Mouse (Mus musculus): ENCODE measurements at regions not wholly inside any gene's neighbourhood (a gene's known extent, or its start where the extent isn't known, plus 50 kb on each side); places are given as distances from the start of the nearest gene placed in this dataset.
A peak's percentile ranks its signal among the peaks of the same experiment; 100 is the strongest.

- H3K9me3 ChIP-seq: no peaks in the 10 kb centered on the region
- no peaks in the 10 kb centered on the region for H3K36me3 ChIP-seq
- H3K27ac ChIP-seq: no peak overlapping the region
- H3K4me3 ChIP-seq: no peak overlapping the region
- WGBS: 87% methylated on average over 6 of the region's 6 CpGs
- no peak overlapping the region for H3K4me2 ChIP-seq
- H3K4me1 ChIP-seq (replicated peaks): peaks cover 15% of the 10 kb centered on the region
- H3K27me3 ChIP-seq: no peaks in the 10 kb centered on the region
- H3K9ac ChIP-seq: no peak overlapping the region
- ATAC-seq (ENCODE audit: low FRiP score): no peak
These were observed 266.3 kb downstream of the Pax3 start for GRCm38 (mm10) chr1:77930661-77931060.

GRCm38 (mm10) chr1:77929552-77929951 is 267.4 kb downstream of the Pax3 start:
- Histone ChIP-seq H3K4me1 (replicated peaks) (peaks cover 15% of the 10 kb centered on the region), H3K27me3 (no peaks in the 10 kb centered on the region), H3K27ac (peak overlapping the region; percentile 52; the same call in 1 of the 2 replicates), H3K4me2 (0 out of 2 replicates have a peak overlapping the region, but pooled peaks have one; percentile 2), H3K36me3 (no peaks in the 10 kb centered on the region), H3K9me3 (no peaks in the 10 kb centered on the region), H3K9ac (no peak overlapping the region), H3K4me3 (no peak overlapping the region)
- 29% methylated on average over 8 of the region's 8 CpGs for WGBS
- 0 out of 2 replicates have a peak, but pooled peaks have one; percentile 29 for ATAC-seq (ENCODE audit: low FRiP score)

- no peaks in the 10 kb centered on the region for H3K27me3 ChIP-seq
- H3K9me3 ChIP-seq: no peaks in the 10 kb centered on the region
- no peaks in the 10 kb centered on the region for H3K36me3 ChIP-seq
- no peak for ATAC-seq (ENCODE audit: low FRiP score)
- H3K27ac ChIP-seq: no peak overlapping the region
- H3K4me3 ChIP-seq: no peak overlapping the region
- WGBS: 89% methylated on average over 3 of the region's 3 CpGs
- H3K4me1 ChIP-seq (replicated peaks): peaks cover 15% of the 10 kb centered on the region
- H3K4me2 ChIP-seq: no peak overlapping the region
- no peak overlapping the region for H3K9ac ChIP-seq
These were observed 270.8 kb downstream of the Pax3 start for GRCm38 (mm10) chr1:77926146-77926545.

- WGBS: 56% methylated on average over 5 of the region's 5 CpGs
- no peak for ATAC-seq (ENCODE audit: low FRiP score)
- Histone ChIP-seq H3K36me3 (no peaks in the 10 kb centered on the region), H3K27me3 (no peaks in the 10 kb centered on the region), H3K4me1 (replicated peaks) (no peaks in the 10 kb centered on the region), H3K4me3 (no peak overlapping the region), H3K27ac (no peak overlapping the region), H3K9me3 (no peaks in the 10 kb centered on the region), H3K9ac (no peak overlapping the region), H3K4me2 (no peak overlapping the region)
These were observed 300.7 kb downstream of the Pax3 start for GRCm38 (mm10) chr1:77896226-77896625.

GRCm38 (mm10) chr1:77879026-77879425 is 317.9 kb downstream of the Pax3 start:
- Histone ChIP-seq H3K9me3 (no peaks in the 10 kb centered on the region), H3K27ac (no peak overlapping the region), H3K27me3 (no peaks in the 10 kb centered on the region), H3K4me3 (no peak overlapping the region), H3K36me3 (no peaks in the 10 kb centered on the region), H3K4me2 (no peak overlapping the region), H3K9ac (no peak overlapping the region), H3K4me1 (replicated peaks) (no peaks in the 10 kb centered on the region)
- no peak for ATAC-seq (ENCODE audit: low FRiP score)

GRCm38 (mm10) chr1:77870125-77870524 is 326.8 kb downstream of the Pax3 start:
- H3K4me1 ChIP-seq (replicated peaks): no peaks in the 10 kb centered on the region
- H3K36me3 ChIP-seq: no peaks in the 10 kb centered on the region
- 66% methylated on average over 2 of the region's 2 CpGs for WGBS
- H3K27ac ChIP-seq: no peak overlapping the region
- no peaks in the 10 kb centered on the region for H3K27me3 ChIP-seq
- H3K4me2 ChIP-seq: no peak overlapping the region
- no peak overlapping the region for H3K9ac ChIP-seq
- H3K4me3 ChIP-seq: no peak overlapping the region
- no peak for ATAC-seq (ENCODE audit: low FRiP score)
- H3K9me3 ChIP-seq: no peaks in the 10 kb centered on the region

- no peak overlapping the region for H3K27ac ChIP-seq
- no peaks in the 10 kb centered on the region for H3K4me1 ChIP-seq (replicated peaks)
- no peak overlapping the region for H3K4me2 ChIP-seq
- H3K9ac ChIP-seq: no peak overlapping the region
- H3K9me3 ChIP-seq: no peaks in the 10 kb centered on the region
- 50% methylated on average over 1 of the region's 1 CpGs for WGBS
- H3K36me3 ChIP-seq: no peaks in the 10 kb centered on the region
- H3K4me3 ChIP-seq: no peak overlapping the region
- no peaks in the 10 kb centered on the region for H3K27me3 ChIP-seq
- no peak for ATAC-seq (ENCODE audit: low FRiP score)
These were observed 327.8 kb downstream of the Pax3 start for GRCm38 (mm10) chr1:77869174-77869573.

GRCm38 (mm10) chr1:77859931-77860330 is 337.0 kb downstream of the Pax3 start:
- H3K4me3 ChIP-seq: no peak overlapping the region
- no peaks in the 10 kb centered on the region for H3K27me3 ChIP-seq
- no peak overlapping the region for H3K4me2 ChIP-seq
- H3K36me3 ChIP-seq: no peaks in the 10 kb centered on the region
- ATAC-seq (ENCODE audit: low FRiP score): no peak
- no peak overlapping the region for H3K9ac ChIP-seq
- 89% methylated on average over 9 of the region's 9 CpGs for WGBS
- no peaks in the 10 kb centered on the region for H3K9me3 ChIP-seq
- H3K27ac ChIP-seq: no peak overlapping the region
- H3K4me1 ChIP-seq (replicated peaks): no peaks in the 10 kb centered on the region

- H3K4me2 ChIP-seq: no peak overlapping the region
- no peak overlapping the region for H3K9ac ChIP-seq
- no peak overlapping the region for H3K4me3 ChIP-seq
- no peaks in the 10 kb centered on the region for H3K4me1 ChIP-seq (replicated peaks)
- no peak for ATAC-seq (ENCODE audit: low FRiP score)
- no peak overlapping the region for H3K27ac ChIP-seq
- no peaks in the 10 kb centered on the region for H3K27me3 ChIP-seq
- H3K36me3 ChIP-seq: no peaks in the 10 kb centered on the region
- WGBS: 91% methylated on average over 1 of the region's 1 CpGs
- H3K9me3 ChIP-seq: no peaks in the 10 kb centered on the region
These were observed 339.5 kb upstream of the Epha4 start for GRCm38 (mm10) chr1:77854366-77854765.

GRCm38 (mm10) chr1:77847766-77848615 is 333.1 kb upstream of the Epha4 start:
- H3K4me2 ChIP-seq: no peak overlapping the region
- H3K4me1 ChIP-seq (replicated peaks): peaks cover 14% of the 10 kb centered on the region
- no peak overlapping the region for H3K4me3 ChIP-seq
- 57% methylated on average over 9 of the region's 9 CpGs for WGBS
- H3K9me3 ChIP-seq: no peaks in the 10 kb centered on the region
- no peaks in the 10 kb centered on the region for H3K36me3 ChIP-seq
- H3K27ac ChIP-seq: peak overlapping the region; percentile 48
- no peak for ATAC-seq (ENCODE audit: low FRiP score)
- H3K9ac ChIP-seq: no peak overlapping the region
- H3K27me3 ChIP-seq: no peaks in the 10 kb centered on the region

GRCm38 (mm10) chr1:77846039-77846727 is 331.3 kb upstream of the Epha4 start:
- Histone ChIP-seq H3K36me3 (no peaks in the 10 kb centered on the region), H3K4me3 (no peak overlapping the region), H3K9me3 (no peaks in the 10 kb centered on the region), H3K27me3 (no peaks in the 10 kb centered on the region), H3K27ac (no peak overlapping the region), H3K4me2 (no peak overlapping the region), H3K9ac (no peak overlapping the region), H3K4me1 (replicated peaks) (peaks cover 14% of the 10 kb centered on the region)
- ATAC-seq (ENCODE audit: low FRiP score): no peak
- WGBS: 77% methylated on average over 12 of the region's 12 CpGs

GRCm38 (mm10) chr1:77840672-77841071 is 325.8 kb upstream of the Epha4 start:
- 78% methylated on average over 9 of the region's 9 CpGs for WGBS
- no peak overlapping the region for H3K9ac ChIP-seq
- no peaks in the 10 kb centered on the region for H3K36me3 ChIP-seq
- no peaks in the 10 kb centered on the region for H3K27me3 ChIP-seq
- no peaks in the 10 kb centered on the region for H3K4me1 ChIP-seq (replicated peaks)
- H3K9me3 ChIP-seq: no peaks in the 10 kb centered on the region
- no peak overlapping the region for H3K4me3 ChIP-seq
- H3K27ac ChIP-seq: no peak overlapping the region
- ATAC-seq (ENCODE audit: low FRiP score): no peak
- H3K4me2 ChIP-seq: no peak overlapping the region

GRCm38 (mm10) chr1:77832174-77832573 is 317.3 kb upstream of the Epha4 start:
- ATAC-seq (ENCODE audit: low FRiP score): no peak
- 66% methylated on average over 2 of the region's 2 CpGs for WGBS
- H3K9ac ChIP-seq: no peak overlapping the region
- H3K4me1 ChIP-seq (replicated peaks): no peaks in the 10 kb centered on the region
- H3K27me3 ChIP-seq: no peaks in the 10 kb centered on the region
- H3K4me3 ChIP-seq: no peak overlapping the region
- no peaks in the 10 kb centered on the region for H3K36me3 ChIP-seq
- H3K27ac ChIP-seq: no peak overlapping the region
- H3K4me2 ChIP-seq: no peak overlapping the region
- H3K9me3 ChIP-seq: no peaks in the 10 kb centered on the region

All from hindbrain, embryonic 13.5 days (tissue).